Mouse (Mus musculus) c-Kit-positive CD71-negative TER-119-negative erythroid progenitor cells, embryonic 14.5 days (primary cell): Measurements from ENCODE around the gene Camta1.

Experiments
- DNase-seq: peaks from one replicate; pipeline ENCODE4 v3.0.0-alpha.2; 2013; ENCODE audit warnings: low read depth

The Camta1 gene

DNA sequence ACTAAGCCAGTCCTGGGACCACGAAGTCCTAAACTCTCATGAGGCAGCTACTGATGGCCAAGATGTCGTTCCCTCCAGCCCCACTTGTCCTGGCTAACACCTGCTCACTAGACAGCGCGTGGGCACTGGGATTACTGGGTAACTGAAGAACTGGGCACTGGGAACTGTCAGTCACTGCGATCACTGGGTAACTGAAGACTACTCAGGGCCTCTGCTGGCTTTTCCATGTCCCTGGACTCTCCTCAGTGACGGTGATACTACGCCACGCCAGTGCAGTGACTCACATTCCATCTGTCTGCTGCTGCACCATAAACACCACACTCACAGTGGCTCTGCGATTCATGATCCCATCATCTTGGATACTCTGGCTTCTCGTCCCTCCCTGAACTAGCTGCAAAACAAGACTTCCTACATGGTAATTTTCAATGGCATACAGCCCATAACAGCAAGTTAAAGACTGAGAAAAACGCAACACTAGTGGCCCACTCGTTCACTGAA, 81.7 kb downstream of the Camta1 start:
- DNase-seq = no peak

DNA sequence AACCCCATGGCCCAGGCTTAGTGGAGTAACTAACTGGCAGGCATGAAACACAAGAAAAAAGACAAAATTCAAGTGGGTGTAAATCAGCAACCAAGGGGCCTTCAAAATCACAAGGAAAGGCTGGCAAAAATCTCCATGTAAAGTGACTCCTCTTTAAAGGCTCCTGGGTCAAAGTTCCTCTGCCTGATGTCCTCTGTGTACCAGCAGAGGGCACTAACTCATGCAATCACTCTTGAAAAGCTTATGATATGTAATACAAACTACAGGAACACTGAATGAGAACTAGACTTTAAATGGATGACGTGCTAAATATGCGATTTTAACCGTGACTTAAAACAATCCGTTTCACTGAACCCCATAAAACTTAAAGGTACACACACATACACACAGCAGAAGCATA, 83.2 kb downstream of the Camta1 start:
- DNase-seq = peak; percentile 8

DNA sequence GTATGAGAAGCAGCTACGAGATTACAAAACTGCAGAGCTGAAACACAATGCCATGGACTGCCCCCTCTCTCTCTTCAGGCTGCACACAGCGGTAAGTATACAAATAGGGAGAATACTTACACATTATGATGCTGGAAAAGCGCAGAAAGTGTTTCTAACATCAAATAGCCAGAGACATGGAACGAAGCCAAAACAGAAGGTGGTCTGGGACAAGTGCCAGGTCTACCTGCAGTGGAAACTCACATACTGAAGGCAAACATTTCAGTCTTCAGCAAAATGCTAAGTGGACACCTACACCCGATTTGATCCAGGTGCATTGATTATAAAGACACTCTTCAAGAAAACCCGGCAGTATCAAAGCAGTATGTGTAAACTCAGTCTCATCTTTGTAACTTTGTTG, 84.2 kb downstream of the Camta1 start:
- no peak for DNase-seq

DNA sequence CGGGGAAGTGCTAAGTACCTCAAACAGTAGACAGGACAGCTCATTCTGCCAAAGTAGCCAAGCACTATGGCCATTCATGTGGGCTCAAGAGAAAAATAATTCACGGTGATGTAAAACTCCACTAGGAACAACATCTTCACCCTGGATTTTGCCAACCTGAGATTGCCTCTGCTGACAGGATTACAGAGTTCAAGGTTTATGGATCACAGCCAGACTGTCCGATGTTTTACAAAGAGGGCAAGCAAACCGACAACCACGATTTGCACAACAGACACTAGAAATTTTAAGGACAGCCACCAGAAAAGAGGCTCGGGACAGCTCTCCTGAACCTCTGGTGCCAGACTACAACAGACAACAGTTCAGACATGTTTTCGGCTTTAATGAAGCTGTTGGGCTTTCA, 86.2 kb downstream of the Camta1 start:
- no peak for DNase-seq

DNA sequence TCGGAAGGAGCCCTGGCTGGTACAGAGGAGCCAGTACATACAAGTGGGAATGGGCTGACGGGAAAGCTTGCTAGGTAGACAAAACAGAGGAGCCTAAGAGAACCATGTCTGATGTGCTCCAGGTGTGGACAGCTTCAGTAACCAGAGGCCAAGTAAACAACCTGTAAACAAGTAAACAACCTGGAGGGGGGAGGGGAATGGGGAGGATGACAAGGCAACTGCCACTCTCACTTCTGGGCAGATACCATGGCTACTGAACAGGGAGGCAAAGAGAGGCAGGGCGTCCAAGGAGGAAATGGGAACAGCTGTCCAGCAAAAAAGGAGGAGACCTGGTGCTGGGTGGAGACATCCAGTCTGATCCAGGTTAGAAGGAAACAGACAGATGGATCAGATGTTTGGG, 88.0 kb downstream of the Camta1 start:
- DNase-seq = no peak

DNA sequence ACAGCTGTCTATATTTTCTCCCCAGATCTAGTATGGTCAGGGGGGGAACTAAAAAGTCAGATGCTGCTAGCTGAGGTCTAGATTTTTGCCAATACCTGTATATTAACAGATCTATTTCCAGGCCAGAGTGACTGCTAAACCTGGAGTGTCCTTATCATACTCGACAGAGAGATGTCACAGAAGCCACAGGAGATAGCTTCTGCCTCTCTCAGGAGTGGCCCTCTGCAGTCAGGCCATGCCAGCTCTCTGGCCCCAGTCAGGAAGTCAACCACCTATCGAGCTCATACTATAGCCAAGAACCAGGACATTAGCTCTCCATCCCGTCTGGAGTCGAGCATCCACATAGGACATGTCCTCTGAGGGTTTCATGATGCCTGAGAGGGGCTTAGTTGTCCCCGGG, 88.7 kb downstream of the Camta1 start:
- DNase-seq = no peak

DNA sequence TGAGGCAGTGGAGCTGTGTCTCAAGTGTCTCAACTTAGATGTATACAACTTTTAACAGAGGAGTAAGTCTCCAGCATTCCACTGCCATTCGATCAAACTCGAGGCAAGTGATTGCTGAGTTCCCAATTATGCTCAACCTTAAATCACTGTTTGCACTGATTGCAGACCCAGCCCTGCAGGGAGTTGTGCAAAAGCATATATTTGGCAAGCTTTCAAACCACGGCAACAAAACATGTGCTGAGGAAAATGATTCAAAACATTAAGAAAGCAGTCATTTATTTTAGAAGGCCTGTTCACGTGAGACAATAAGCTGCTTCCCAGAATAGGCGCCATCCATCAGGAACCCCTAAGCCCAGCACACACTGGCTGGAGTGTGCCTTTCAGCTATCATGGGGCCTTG, 91.0 kb downstream of the Camta1 start:
- no peak for DNase-seq

DNA sequence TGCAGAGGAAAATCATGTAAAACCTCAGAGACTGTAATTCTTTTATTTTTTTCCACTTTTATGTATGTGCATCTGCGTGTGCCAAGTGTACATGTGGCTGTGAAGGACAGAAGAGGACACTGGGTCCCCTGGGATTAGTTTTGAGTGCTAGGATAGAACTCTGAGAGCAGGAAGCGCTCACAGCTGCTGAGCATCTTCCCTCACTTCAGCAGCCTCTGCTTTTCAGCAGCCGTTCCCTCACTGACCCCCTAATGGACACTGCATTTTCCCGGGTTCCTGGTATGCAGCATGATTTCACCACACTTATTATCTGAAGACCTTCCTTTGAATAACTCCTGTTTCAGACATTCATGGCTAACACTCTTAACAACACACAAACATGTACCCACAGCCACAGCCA, 93.9 kb downstream of the Camta1 start:
- no peak for DNase-seq

DNA sequence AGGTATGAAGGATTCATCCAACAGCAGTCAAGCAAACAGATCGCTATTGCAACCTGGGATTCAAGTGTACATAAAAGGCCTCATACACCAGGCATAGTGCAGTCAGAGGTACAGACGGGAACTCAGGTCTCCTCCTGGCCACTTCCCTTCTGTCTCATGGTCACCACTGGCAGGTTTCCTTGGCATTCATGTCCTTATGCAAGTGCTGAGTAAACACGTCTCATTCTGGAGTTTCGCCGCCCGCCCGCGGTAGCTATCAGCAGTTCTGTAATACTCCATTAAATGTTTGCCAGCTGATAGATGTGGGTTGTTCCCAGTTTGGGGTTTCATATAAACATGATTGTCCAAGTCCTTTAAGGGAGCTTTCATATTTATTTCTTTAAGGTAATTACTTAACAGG, 94.3 kb downstream of the Camta1 start:
- DNase-seq = no peak

DNA sequence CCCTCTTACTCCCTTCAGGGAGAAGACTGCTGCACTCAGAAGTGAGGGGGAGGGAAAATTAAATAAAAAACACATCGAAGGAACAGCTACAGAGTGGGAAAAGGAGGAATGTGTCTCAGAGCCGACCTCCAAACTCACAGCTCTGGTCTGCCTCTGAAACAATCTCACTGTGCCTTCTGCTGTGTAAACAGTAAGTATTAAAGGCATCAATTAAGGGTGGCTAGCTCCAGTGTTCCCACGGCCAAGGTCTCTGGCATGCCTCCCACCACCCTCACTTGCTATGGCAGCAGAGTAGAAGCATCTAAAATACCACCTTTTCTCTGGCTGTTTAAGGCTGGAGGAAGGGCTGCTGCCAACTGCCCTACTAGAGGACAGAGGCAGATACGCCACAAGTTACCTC, 96.3 kb downstream of the Camta1 start:
- DNase-seq = no peak

DNA sequence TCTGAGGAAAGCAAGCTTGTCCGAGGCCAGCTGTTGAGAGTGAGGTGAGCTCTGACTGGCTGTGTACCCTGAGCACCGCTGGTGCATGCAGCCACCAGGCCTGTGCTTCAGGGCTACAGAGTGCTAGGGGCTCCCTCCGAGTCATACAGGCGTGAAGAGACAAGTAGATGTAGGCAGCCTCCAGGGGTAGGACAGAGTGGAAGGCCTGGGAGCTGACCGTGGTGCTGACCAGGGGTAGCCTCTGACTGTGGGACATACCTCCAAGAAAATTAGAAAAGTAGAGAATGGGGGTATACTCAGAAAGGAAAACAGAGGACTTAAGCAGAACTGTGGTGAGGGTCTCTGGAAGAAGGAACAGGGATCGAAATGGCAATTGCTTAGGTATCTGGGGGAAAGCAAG, 97.7 kb downstream of the Camta1 start:
- DNase-seq = no peak

DNA sequence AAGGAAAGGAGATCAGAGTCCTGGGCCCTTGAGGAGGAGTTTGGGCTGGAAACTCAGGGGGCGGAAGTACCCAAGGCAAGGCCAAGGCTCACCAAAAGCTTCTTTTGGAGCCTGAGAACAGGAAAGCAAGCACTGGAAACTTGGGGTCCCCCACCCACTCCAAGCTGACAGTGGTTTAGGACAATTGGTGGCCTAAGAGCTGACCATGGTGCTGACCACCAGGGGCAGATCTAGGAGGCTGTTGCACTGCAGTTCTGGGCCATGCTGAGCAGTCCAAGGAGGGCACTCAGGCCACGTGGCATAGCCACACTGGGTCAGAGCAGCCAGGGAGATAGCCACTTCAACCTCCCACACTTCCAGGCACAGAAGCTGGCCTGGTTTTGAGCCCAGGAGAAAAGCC, 102.6 kb downstream of the Camta1 start:
- DNase-seq = no peak

DNA sequence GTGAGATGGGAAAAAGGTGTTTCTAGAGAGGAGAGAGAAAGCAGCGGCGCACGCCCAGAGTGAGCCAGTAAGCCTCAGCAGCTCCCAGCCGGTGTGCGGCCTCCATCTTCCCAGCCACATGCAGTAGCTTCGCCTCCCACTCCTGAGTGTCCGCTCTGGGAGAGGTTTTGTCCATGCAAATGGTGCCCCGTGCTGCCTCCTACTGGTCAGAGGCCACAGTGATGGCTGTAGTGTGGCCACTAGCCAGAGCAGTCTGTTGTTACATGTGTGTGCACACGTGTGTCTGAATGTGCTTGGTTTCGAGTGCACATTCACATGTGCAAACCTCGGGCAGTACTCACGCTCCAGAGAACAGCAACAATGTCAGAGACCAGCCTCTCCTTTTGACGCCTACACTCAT, 103.3 kb downstream of the Camta1 start:
- DNase-seq = no peak

DNA sequence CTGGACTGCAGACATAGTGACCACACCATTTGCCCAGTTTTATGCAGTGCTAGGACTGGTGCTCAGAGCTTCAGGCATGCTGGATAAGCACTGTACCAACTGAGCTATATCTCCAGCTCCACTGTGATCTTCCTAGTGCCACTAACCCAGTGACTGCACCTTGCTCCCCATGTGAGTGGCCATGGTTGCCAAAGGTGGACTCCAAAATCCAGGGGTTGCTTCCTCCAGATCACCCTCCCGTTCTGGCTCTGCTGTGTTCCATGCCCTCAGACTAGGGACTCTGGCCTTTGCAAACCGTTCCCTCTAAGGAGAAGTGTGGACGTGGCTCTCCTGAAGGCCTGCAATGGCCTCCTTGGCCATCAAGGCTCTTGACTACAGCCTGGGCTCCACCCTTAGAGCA, 104.4 kb downstream of the Camta1 start:
- DNase-seq = no peak

DNA sequence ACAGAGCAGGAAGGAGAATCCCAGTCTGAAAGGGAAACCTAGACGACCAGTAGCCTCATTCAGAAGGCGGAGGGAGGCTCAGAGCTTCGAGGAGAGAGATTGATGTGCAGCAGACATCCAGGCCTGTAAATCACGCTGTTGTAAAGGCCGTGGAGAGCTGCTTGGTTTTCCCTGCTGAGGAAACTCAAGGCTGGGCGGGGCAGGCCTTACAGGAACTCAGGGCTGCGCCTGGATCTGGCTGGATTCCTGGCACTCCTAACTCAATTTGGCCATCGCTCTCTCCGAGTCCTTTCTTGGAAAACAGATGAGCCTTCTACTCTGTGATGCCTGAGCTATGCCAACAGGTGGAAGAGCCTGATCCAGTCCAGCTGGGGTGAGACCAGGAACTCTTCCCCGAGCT, 105.3 kb downstream of the Camta1 start:
- no peak for DNase-seq

DNA sequence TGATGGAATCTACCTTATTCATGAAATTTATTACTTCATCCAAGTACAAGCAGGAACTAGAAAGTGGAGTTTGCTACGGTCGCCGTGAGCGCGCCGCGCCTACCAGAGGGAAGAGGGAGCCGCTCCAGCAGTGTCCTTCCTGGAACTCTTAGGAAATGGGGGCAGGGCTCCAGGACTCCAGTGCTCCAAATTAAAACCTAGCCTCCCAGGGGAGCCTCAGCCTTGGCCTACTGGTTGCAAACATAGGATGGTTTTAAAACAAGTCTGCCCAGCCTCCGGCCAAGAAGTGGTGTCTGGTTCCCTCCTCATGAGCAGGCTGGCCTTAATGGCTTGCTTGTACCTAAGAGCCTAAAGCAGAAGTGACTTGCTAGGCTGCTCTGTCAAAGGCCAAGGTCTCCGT, 108.4 kb downstream of the Camta1 start:
- no peak for DNase-seq

DNA sequence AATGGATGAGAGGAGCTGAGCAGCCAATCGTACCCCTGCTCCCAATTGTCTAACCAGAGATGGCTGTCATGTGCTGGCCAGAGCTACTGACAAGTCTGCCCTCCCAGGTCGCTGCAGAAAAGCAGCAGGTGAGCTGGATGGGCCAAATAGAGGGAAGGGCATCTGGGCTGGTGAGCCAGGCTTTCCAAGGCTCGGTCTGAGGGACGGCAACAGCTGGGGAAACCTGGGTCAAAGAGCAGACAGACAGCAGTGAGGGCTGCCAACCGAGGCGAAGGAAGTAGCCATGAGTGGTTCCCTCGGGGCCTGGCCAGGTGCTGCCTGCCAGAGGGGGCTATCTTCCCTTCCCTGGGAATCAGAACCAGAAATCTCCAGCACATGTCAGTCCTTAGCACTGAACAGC, 109.1 kb downstream of the Camta1 start:
- no peak for DNase-seq

DNA sequence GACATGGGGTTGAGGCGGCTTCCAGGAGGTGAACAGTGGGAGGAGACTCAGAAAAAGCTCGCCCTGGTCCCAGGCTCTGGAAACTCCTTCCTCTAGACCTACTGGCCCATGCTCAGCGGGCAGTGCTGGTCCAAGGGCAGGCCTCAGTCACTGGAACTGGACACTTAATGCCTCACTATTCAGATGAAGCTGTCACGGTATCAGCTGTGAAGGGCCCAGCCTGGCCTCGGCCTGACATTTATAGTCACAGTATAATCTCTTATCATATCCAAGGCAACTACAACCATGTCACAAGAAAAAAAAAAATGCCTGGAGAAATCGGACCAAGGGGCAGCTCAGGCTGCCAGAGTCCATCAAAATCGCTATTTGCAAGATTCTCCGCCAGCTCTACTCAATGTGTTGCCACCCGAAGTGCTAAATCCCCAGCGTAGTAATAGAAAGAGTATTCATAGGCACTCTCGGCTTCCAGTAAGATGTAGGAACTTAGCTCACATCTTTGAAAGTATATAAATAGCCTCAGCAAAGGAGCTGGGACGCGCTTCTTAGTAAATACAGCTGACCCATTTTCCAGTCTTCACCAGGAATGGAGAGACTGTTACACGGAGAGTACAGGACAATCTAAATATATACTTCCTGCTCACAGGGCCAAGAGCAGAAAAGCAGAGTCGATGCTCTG, 110.3 kb downstream of the Camta1 start:
- DNase-seq = no peak

DNA sequence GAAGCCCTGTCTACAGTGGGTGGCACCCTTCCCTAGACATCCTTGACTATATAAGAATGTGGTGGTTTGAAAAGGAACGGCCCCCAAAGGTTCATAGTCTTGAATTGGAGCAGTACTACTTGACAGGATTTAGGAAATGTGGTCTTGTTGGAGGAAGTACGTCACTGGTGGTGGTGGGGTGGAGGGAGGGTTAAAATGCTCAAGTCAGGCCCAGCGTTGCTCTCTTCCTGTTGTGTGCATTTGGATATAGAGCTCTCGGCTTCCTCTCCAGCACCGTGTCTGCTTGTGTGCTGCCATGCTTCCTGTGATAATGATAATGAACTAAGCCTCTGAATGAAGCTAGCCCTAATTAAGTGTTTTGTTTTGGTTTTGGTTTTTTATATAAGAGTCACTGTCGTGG, 114.0 kb downstream of the Camta1 start:
- DNase-seq = no peak

DNA sequence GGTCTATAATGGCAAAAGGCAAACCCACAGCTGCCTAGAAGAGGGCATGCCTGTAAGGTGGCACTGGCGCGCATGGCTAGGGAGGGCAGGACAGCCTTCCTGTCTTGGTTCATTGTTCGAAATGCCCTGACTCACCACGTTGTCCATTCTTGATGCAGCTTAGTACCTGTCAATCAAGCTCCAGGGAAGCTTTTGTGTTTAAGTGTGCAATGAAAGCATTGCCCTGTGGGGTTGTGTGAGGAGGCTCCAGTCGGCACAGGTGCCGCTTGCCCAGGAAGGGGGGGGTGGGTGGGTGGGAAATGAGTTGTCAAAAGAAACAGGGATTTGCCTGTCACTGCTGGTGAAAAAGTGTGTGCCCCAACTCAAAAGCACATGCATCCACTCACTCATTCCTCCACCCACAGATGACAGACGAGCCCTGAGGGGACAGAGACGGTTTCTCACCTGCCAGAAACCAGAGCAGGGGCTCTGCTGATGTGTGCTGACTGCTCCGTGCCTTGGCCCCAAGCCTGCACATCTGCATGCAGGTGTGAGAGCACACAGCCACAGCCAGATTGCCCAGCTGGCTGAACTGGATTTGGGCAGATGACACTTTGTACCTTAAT, 115.6 kb downstream of the Camta1 start:
- DNase-seq = no peak

DNA sequence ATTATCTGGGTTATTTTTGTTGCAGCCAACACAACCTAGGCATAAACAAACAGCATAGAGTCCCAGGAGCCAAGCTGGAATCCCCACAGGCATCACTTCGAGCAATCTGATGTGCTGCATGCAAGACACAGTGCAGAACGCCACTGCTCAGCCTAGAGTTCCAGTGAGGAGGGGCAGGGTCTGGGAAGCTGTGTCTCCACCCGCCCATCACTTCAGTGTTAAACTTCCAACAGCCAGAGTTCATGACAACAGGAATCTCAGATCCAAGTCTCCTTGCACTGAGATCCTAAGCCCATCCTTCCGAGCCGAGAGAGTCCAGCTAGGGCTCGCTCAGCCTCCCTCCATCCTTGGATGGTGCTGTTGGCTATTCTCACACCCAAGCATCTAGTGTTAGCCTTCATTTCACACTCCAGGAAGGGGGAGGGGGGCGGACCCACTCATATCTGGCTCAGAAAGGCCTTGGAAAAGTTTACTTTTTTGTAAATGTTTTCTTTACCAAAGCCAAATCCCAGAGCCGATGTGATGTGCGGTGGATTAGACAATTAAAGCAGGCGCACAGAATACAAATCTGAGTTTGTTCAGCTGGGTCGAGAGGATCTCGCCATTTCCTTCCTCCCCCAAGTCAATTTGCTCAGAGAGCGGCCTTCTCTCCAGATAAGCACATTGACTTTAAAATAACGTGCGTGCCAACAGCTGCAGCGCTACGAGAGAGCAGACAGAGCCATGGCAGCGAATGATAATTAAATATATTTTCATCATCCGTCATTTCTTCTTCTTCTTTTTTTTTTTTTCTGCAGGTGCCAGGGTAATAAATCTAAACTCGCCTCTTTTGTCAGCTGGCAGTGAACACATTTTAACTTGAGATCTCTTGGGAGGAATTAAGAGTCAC, 120.2 kb downstream of the Camta1 start:
- DNase-seq = no peak

DNA sequence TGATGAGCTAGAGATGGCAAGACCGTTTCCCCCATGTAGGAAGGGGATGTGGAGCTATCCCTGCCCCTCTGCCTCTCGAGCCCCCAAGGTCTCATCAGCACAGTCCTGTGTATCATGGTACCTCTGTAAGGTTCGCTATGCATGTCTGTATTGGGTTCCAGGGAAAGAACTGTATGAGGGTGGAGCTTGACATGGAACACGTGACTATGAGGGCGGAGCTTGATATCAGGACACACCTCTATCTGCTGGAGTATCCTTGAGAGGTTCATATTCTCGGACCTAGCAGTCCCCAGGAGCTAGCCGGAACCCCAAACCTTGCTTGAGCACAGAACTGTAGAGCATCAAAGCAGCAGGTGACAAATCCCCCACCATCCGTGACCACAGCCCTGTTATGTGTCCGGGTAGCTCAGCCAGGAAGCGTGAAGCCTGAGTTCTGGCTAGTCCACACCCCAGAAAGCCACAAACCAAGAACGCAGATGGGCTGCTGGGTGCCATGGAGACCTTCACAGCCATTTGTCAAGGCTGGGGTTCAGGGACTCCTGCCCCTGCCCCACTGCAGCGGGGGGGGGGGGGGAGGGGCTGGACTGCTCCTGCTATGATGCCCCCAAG, 122.2 kb downstream of the Camta1 start:
- DNase-seq = no peak

DNA sequence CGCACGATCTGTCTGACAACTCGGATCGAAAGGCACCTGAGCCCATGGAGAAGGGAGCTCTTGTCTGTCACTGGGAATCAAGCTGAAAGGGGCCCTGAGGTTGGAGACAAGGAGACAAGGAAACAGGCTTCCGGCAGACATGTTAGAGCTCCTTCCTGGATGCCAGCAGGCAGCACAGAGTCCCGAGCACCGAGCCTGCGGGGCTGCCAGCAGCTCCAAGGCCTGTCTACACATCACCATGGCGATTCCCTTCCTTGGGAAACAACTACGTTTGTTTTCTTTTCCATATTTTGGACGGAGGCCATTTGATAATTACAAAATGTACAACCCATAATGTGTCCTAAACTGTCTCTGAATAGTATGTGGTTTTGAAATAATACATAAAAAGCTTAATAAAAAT, 122.8 kb downstream of the Camta1 start:
- DNase-seq = no peak
